Mouse (Mus musculus) spleen, adult 2 months (tissue): ENCODE data around the gene Iqck. TPM values are rescaled to one million over a fixed set of nuclear protein-coding genes. Genes with fewer than 3 reads are reported as not detected.

Experiments used
- DNase-seq, 2 experiments: peaks; one replicate each; pipeline versions ENCODE4 v3.0.0 to v3.0.0-alpha.2; 2012 to 2021; ENCODE audit warnings: low spot score in 2 of 2, low read depth in 1 of 2
- H3K27ac ChIP-seq: fragments of 200-500 bp; 2 replicates; pipeline ENCODE4 v1.5.1; 2012; ENCODE audit warnings: low read length, inconsistent platforms; ENCODE audit not compliant: insufficient read depth
- H3K27me3 ChIP-seq: fragments of 200-500 bp; 2 replicates; pipeline ENCODE4 v1.6.1; 2012; ENCODE audit warnings: mild to moderate bottlenecking, moderate library complexity, low read length, inconsistent platforms; ENCODE audit not compliant: control insufficient read depth, insufficient read depth
- H3K36me3 ChIP-seq: fragments of 200-500 bp; 2 replicates; pipeline ENCODE4 v1.6.1; 2012; ENCODE audit warnings: mild to moderate bottlenecking, low read length, inconsistent platforms; ENCODE audit not compliant: control insufficient read depth, insufficient read depth
- H3K4me1 ChIP-seq: fragments of 200-500 bp; 2 replicates; pipeline ENCODE4 v1.6.1; 2011; ENCODE audit warnings: inconsistent platforms; ENCODE audit not compliant: control insufficient read depth, insufficient read depth, insufficient read length
- H3K4me3 ChIP-seq: fragments of 200-500 bp; 2 replicates; pipeline ENCODE4 v1.5.1; 2011; ENCODE audit warnings: mild to moderate bottlenecking, inconsistent platforms; ENCODE audit not compliant: insufficient read depth, insufficient read length; ENCODE audit errors: extremely low read depth
- CTCF ChIP-seq: fragments of 200-500 bp; IDR thresholded peaks from 2 replicates; pipeline ENCODE4 v1.5.1; 2011; ENCODE audit warnings: mild to moderate bottlenecking, inconsistent platforms; ENCODE audit not compliant: insufficient read depth, insufficient read length, insufficient replicate concordance; ENCODE audit errors: extremely low read depth
- POLR2A ChIP-seq: fragments of 200-500 bp; IDR thresholded peaks from 2 replicates; pipeline ENCODE4 v1.6.1; 2011; ENCODE audit warnings: low read depth, low read length, inconsistent platforms
- WGBS: fragments of 180-500 bp; shearing (Covaris S2); methylation state at CpG from one replicate; pipeline ENCODE4 v1.1.7; 2018; 5-methylcytosine and 5-hydroxymethylcytosine counted together
- polyA plus RNA-seq: library from polyadenylated mRNA; depleted of rRNA; stranded (reverse); fragments of >200 nt; gene quantifications from 2 replicates; pipeline ENCODE4 v1.2.3, GENCODE M21; 2012

Gene Iqck
- polyA plus RNA-seq, 1 experiment = 0.48 TPM

DNA sequence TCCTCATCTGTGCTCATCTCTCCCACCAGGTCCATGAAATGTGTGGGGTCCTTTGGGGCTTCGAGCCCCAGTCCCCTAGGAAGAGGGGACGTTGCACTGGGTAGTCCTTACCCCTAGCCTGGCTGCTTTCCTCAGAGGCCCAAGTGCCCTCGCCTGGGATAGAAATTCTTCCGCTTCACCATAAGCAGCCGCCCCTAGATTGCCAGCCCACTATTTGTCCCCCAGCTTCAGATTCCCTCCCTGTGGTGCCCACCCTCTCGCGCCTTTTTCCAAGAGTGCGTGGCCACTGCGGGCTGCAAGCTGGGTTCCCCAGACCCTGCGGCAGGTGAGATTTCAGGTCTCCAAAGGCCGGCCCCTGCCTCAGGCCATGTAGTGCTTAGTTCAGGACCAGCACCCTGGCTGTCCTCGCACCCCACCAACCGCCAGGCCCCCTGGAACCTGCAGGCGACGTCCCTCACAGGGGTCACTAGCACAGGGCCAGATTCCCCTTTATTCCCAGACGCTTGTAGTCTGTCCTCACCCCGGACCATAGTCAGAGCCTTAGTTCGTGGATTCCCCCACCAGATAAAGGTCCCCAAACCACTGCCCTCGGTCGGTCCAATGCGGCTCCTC, 138.8 kb downstream of the Iqck start:
- Histone ChIP-seq H3K27ac (no peak overlapping the region), H3K4me3 (peak overlapping the region; percentile 32), H3K36me3 (no peaks in the 10 kb centered on the region), H3K27me3 (peaks cover 11% of the 10 kb centered on the region), H3K4me1 (peaks cover 2% of the 10 kb centered on the region)
- no peak for DNase-seq
- TF ChIP-seq CTCF (no peak), POLR2A (no peak)
- WGBS = 2% methylated on average over 21 of the region's 21 CpGs

- Histone ChIP-seq H3K4me3 (peak within 1 kb of the TSS; percentile 32), H3K36me3 (no peaks in the 10 kb centered on the region), H3K27ac (no peak within 1 kb of the TSS), H3K27me3 (peaks cover 11% of the 10 kb centered on the region), H3K4me1 (peaks cover 2% of the 10 kb centered on the region)
- peak; percentile 11 to 81 for DNase-seq
- WGBS = under 1% methylated on average over 41 of the region's 44 CpGs
- TF ChIP-seq CTCF (no peak), POLR2A (no peak)
Observed at GRCm38 (mm10) chr7:118995007-118995406, 139.5 kb downstream of the Iqck start, which contains the start of gene Gprc5b. TSS of gene Gprc5b (minus strand) at chr7:118995211.

- H3K27ac ChIP-seq = no peak overlapping the region
- WGBS = 20% methylated on average over 14 of the region's 14 CpGs
- H3K27me3 ChIP-seq = peaks cover 11% of the 10 kb centered on the region
- H3K36me3 ChIP-seq = no peaks in the 10 kb centered on the region
- H3K4me3 ChIP-seq = no peak overlapping the region
- H3K4me1 ChIP-seq = peaks cover 2% of the 10 kb centered on the region
- TF ChIP-seq CTCF = no peak
- no peak for TF ChIP-seq POLR2A
- DNase-seq = no peak
Observed at GRCm38 (mm10) chr7:118995671-118996070, 140.1 kb downstream of the Iqck start.

DNA sequence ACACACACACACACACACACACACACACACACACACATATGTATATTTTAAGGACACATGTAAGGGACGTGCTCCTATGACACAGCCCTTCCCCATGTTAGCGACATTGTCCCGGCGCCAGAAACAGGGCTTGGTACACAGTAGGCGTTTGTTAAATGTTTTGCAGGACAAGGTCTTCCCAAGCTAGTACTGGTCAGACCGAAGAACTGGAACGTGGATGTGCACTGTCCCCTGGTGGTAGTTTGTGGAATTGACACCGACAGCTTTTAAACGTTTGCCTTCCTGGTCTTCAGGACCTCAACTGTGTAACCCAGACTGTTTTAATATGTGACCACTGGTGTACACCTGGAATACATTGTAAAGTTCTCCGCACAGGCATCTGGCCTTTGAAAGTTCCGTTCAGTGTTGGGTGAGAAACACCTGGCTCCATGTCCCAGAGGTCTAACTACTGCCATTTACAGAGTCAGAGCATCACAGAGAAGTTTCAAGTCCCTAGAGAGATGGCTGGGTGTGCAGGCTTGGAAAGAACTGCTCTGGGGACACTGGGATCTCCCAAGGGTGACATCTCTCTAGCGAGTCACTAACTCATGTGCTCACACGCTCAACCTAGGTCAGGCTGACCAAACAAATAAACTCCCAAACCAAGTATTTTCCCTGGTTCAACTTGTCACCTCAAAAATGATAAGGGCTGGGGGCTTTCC, 140.7 kb downstream of the Iqck start:
- TF ChIP-seq CTCF (peak; percentile 88; the same call in 1 of the 2 replicates), POLR2A (no peak)
- no peak overlapping the region for H3K27ac ChIP-seq
- 8% methylated on average over 13 of the region's 13 CpGs for WGBS
- peaks cover 2% of the 10 kb centered on the region for H3K4me1 ChIP-seq
- no peak overlapping the region for H3K4me3 ChIP-seq
- H3K27me3 ChIP-seq = peaks cover 11% of the 10 kb centered on the region
- peak; percentile 46 to 69 for DNase-seq
- no peaks in the 10 kb centered on the region for H3K36me3 ChIP-seq

DNA sequence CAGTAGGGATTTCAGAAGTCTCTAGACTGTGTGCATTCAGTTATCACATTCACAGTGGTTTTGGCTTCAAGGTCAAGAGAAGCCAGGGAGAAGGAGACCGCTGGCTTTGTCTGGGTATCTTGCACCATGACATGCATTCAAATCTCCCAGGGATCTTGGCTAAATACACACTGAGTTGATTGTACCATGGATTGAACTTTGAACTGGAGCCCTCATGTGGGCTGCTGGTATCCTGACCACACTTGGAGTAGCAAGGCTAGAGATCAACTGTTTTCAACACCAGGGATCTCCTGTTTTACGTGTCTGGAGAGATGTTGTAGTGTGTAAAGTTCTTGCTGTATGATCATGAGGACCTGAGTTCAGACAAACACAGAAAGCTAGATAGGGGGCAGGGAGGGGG, 144.3 kb downstream of the Iqck start:
- Histone ChIP-seq H3K27me3 (peaks cover 3% of the 10 kb centered on the region; the same call in 1 of the 2 replicates), H3K36me3 (no peaks in the 10 kb centered on the region), H3K4me1 (no peaks in the 10 kb centered on the region; the same call in 1 of the 2 replicates), H3K27ac (no peak overlapping the region), H3K4me3 (no peak overlapping the region)
- DNase-seq = no peak
- TF ChIP-seq CTCF (no peak), POLR2A (no peak)
- 83% methylated on average over 2 of the region's 2 CpGs for WGBS

GRCm38 (mm10) chr7:119001965-119002364, 146.4 kb downstream of the Iqck start:
- Histone ChIP-seq H3K27me3 (no peaks in the 10 kb centered on the region), H3K36me3 (no peaks in the 10 kb centered on the region), H3K27ac (no peak overlapping the region), H3K4me3 (no peak overlapping the region), H3K4me1 (no peaks in the 10 kb centered on the region)
- no peak for DNase-seq
- no peak for TF ChIP-seq CTCF
- WGBS = 56% methylated on average over 2 of the region's 2 CpGs

DNA sequence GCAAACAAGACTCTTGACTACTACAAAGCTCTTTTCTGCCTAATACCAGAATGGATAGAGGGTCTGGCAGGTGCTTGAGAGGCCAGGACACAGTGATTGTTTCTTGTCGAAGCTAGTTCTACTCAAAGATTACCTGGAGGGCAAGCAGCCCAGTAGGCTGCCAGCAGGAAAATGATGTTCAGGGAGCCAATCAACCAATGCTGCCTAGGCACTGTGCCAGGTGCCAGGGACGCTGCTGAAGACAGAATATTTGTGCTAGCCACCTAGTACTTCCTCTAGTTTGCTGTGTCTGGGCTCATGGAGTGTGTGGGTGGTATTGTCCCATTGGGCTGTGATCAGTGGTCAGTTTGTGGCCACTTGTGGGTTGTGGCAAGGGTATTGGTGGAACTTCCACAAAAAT, 146.9 kb downstream of the Iqck start:
- DNase-seq = no peak
- H3K36me3 ChIP-seq = no peaks in the 10 kb centered on the region
- no peak overlapping the region for H3K4me3 ChIP-seq
- WGBS = 45% methylated on average over 2 of the region's 2 CpGs
- H3K27me3 ChIP-seq = no peaks in the 10 kb centered on the region
- TF ChIP-seq POLR2A (no peak), CTCF (no peak)
- H3K4me1 ChIP-seq = no peaks in the 10 kb centered on the region
- H3K27ac ChIP-seq = no peak overlapping the region
